ENCODE assay signal across 18 mouse cellular contexts in the genomic region with DNA sequence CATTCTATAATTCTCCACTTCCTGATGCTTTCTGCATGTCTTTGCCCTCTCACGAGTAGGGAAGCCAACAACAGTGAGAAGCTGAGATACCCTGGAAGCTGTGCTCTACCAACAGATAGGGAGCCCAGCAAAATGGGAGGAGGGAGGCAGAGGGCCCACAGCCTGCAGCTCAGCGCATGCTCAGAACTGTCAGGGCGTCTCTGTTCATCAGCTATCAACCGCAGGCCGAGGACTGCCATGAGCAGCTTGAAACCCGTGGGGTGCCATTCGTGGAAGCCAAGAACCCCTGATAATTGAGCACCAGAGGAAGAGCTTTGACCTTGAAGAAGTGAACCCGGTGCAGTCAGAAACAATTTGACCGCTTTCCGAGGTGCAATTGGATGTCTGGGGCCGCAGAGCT.
DNase-seq lines count a peak whose midpoint lies in the region; ATAC-seq and TF ChIP-seq lines count a peak whose summit lies in the region.
"Had no signal": no experiment of that assay in that cellular context is flagged by ENCODE, and none has a peak within 500 bp of the region (broad histone marks: within the 10 kb centered on the region; RNA-seq: fewer than 3 reads in every experiment).

No protein-coding gene starts in this region.

- ATAC-seq in cerebellum, adult (ENCODE audit: insufficient number of reproducible peaks, low FRiP score, low TSS enrichment) = peak; percentile 75
- ATAC-seq: liver, embryonic 12.5 days had no signal

- no peak for TF ChIP-seq CTCF in left cerebral cortex, adult 2 months (IDR thresholded peaks at IDR 0.05)
- TF ChIP-seq CTCF in gastrocnemius, adult 2 months (IDR thresholded peaks at IDR 0.05) = no peak

- intact Hi-C loops in left cerebral cortex, adult 2 months (cut with DNase I) = loop anchor here (10.0 kb wide), 1 partner anchor 408 kb away; no protein-coding TSS in a partner anchor
- intact Hi-C loops in gastrocnemius, adult 2 months (cut with DNase I) = loop anchor here (10.0 kb wide), 1 partner anchor 408 kb away; no protein-coding TSS in a partner anchor

- no peak for DNase-seq in left cerebral cortex, adult 2 months (ENCODE audit: extremely low spot score in 1 of 2, low spot score in 2 of 2)
- no peak for DNase-seq in left cerebral cortex, adult 11 months (ENCODE audit: low spot score)
- DNase-seq in ZHBTc4 (ENCODE audit: low read depth, low spot score) = peak; percentile 6
- peak; percentile 97 to 98 for DNase-seq in cerebellum, postnatal 10 days
- no peak for DNase-seq in gastrocnemius, adult 2 months
- no peak for DNase-seq in testis, postnatal 14 days (ENCODE audit: low spot score)
- DNase-seq: adrenal gland, adult 2 months; heart, adult 18-20 months; layer of hippocampus, postnatal 36 days; lung, embryonic 14.5 days; midbrain, embryonic 14.5 days; right cerebral cortex, postnatal 14 days; thymus, postnatal 4 days had no signal

- H3K27ac ChIP-seq in left cerebral cortex, adult 2 months = peak overlapping the region; percentile 66
- no peak overlapping the region for H3K27ac ChIP-seq in gastrocnemius, adult 2 months
- H3K27ac ChIP-seq: embryonic facial prominence, embryonic 15.5 days; forebrain, embryonic 10.5 days; heart, embryonic 15.5 days; liver, embryonic 12.5 days had no signal

- no peak overlapping the region for H3K4me3 ChIP-seq in left cerebral cortex, adult 2 months
- no peak overlapping the region for H3K4me3 ChIP-seq in gastrocnemius, adult 2 months
- H3K4me3 ChIP-seq: embryonic facial prominence, embryonic 15.5 days; forebrain, embryonic 10.5 days; heart, embryonic 15.5 days; liver, embryonic 12.5 days had no signal

Comparison
In these comparisons a context has a peak if more than half of its experiments do, and no peak if none do; other contexts are left out.
1. DNase-seq: peak in ZHBTc4 (single experiment) and cerebellum, postnatal 10 days (2 of 2); none in left cerebral cortex, adult 2 months (0 of 2), left cerebral cortex, adult 11 months (single experiment), gastrocnemius, adult 2 months (single experiment) and testis, postnatal 14 days (single experiment).